Mouse (Mus musculus): ENCODE results near the gene Lbx2.

DNA sequence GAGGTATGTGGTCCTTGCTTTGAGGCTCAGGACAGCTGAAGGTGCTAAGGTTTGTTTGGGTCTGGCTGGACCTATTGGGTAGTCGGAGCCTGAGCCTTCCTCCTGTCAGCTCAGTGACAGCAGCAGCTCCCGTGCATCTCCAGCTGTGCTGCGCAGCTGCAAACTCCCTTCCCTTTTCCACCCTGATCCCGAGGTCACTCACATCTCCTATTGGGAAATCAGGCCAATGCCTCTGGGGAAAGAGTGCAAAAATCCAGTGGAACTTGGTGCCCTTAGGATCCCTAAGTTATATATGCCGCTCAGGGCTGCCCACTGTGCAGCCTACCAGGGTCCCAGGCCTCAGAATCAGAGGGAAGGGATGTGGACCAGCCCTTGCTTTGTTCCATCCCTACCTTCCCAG, 2.7 kb upstream of the Lbx2 start:
- TF ChIP-seq CTCF (conservative IDR thresholded peaks at IDR 0.05; ENCODE audit: low read length) (no peak), NANOG (IDR thresholded peaks at IDR 0.05; ENCODE audit: borderline replicate concordance, low read length) (no peak)
